Mouse (Mus musculus) cerebellum, adult 11 months (tissue): ENCODE data around the gene Prr5l.

Experiments used
- DNase-seq: peaks from one replicate; pipeline ENCODE4 v3.0.0; 2022

The Prr5l gene

DNA sequence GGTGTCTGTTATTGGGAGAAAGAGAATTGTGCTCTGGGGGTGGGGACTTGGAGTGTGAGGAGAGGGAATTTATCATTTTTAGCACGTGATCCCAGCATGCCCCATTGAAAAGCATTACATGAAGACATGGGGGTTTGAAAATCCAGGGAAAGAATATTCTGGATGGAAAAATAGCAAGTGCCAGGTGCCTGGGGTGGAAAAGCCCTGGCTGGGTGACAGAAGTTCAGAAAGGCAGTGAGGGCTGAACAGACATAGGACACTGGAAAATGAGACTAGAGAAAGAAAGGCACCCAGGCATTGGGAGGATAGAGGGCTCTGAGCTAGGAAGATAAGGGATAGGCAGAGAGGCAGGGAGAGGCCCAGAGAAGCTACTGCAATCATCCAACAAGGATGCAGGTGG, 62.0 kb downstream of the Prr5l start:
- DNase-seq: no peak

GRCm38 (mm10) chr2:101818986-101819764, 63.7 kb downstream of the Prr5l start:
- DNase-seq: no peak

GRCm38 (mm10) chr2:101816646-101817308, 66.0 kb downstream of the Prr5l start:
- DNase-seq: no peak

- no peak for DNase-seq
These were observed 67.4 kb downstream of the Prr5l start for GRCm38 (mm10) chr2:101815250-101815934.

GRCm38 (mm10) chr2:101814272-101814625, 68.6 kb downstream of the Prr5l start:
- no peak for DNase-seq

GRCm38 (mm10) chr2:101813581-101814271, 69.1 kb downstream of the Prr5l start:
- DNase-seq: no peak

DNA sequence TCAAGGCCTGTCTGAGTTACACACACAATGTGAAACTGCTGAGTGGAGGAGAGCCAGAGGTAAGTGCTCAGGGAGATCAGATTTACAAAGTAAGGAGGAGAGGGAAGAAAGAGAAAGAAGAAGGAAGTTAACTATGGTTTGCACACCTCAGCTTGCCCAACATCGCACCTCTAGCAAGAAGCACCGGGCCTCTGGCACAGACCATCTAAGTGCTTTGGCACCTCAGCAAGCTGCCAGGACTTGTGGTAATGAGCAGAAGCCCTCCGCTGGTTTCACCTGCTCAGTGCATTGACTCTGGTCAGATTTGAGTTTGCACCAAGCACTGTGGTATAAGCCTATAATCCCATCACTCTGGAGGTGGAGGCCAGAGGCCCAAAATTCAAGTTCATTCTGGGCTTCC, 70.9 kb downstream of the Prr5l start:
- DNase-seq: no peak

DNA sequence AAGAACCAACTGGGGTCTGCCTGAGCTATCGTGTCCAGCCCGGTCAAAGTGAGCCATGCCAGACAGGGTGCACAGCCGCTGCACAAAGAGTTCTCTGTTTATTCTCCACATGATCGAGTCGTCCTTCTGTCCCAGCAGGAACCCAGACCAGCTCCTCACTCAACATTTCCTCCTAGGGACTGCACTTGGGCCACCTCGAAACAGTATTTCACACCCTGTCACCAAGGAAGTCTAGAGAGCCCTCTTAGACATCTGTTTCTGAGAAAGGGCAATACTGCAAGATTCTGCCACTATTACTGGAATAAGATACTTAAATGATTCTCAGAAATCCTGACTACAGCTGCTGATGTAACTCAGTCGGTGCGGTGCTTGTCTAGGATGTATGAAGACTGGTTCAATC, 72.1 kb downstream of the Prr5l start:
- no peak for DNase-seq

GRCm38 (mm10) chr2:101809640-101810305, 73.1 kb downstream of the Prr5l start:
- no peak for DNase-seq

- DNase-seq: no peak
These were observed 75.1 kb downstream of the Prr5l start for GRCm38 (mm10) chr2:101807756-101808155.

- DNase-seq: no peak
These were observed 80.6 kb downstream of the Prr5l start for GRCm38 (mm10) chr2:101802240-101802639.

DNA sequence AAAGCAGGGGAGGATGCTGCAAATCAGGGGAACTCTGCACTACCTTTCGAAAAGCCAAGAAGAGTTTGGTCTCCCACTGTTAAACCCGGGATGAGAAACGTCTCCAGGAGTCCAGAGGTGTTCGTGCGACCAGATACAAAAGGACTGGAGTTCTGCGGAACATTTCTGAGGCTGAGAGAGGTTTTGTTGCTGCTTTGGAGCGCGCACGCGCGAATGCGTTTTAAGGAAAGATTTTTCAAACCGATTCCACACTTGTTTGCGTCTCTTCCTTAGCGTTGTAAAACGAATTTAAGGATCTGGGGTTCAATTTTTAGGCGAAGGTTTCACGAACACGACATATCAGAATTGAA, 85.0 kb downstream of the Prr5l start:
- no peak for DNase-seq

- no peak for DNase-seq
These were observed 85.5 kb downstream of the Prr5l start for GRCm38 (mm10) chr2:101797166-101797900.

DNA sequence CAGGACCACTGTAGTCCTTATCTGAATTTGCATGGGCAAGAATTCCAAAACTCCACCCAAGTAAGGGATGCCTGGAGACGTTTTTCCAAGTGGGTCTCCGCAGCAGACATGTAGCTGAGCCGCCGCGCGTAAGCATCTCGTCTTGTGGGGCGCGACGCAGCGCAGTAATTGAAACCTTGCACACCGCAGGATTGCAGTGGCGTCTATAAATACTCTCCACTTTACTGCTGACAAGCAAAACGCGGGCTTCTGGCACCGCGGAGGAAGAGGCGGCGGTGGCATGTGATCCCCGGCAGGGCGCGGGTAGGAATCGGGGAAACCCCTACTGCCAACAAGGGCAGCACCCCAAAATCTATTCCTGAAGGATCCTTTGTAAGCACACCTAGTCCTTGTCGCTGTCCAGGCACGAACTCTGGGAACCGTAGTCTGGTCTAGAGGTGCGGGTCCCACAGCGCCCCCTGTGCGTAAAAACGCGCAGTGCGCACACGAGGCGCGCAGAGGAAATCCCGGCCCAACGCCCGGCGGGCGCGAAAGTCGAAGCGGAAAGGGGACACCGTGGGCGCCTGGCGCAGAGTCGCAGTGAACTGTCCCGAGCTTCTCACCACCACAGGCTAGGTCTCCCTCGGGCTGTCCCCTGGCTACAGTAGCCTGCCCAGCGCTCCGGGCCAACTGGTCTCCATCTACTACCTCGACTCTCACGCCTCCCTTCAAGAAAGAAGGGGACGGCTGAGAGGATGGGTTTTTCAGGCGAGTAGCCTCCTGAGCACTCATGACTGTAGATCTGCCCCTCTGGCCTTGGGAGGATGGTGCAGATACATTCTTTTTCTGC, 86.3 kb downstream of the Prr5l start:
- DNase-seq: peak; percentile 8

GRCm38 (mm10) chr2:101792130-101792529, 90.7 kb downstream of the Prr5l start:
- DNase-seq: no peak

- DNase-seq: no peak
These were observed 99.6 kb downstream of the Prr5l start for GRCm38 (mm10) chr2:101783255-101783654.

- DNase-seq: no peak
These were observed 101.5 kb downstream of the Prr5l start for GRCm38 (mm10) chr2:101781357-101781777.

GRCm38 (mm10) chr2:101778080-101778479, 104.7 kb downstream of the Prr5l start:
- DNase-seq: no peak

- DNase-seq: no peak
These were observed 119.3 kb downstream of the Prr5l start for GRCm38 (mm10) chr2:101763503-101763902.

DNA sequence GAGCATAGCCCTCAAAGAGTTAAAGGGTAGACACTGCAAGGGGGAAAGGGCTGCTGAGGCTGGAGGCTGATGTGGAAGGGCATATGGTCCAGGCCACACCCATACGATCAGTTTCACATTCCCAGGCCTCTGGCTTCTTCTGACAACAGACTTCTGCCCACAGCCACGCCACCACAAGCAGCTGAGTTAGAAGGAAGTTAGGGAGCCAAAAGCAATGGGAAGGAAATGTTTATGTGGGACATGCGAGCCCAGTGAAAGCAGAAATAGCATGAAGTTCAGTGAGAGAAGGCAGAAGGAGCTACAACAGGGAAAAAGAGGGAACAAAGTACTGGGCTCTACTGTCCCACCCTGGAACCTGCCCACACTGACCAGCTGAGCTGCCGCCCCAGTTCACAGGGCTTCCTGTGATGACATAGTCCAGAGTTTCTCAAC, 119.9 kb downstream of the Prr5l start:
- no peak for DNase-seq

DNA sequence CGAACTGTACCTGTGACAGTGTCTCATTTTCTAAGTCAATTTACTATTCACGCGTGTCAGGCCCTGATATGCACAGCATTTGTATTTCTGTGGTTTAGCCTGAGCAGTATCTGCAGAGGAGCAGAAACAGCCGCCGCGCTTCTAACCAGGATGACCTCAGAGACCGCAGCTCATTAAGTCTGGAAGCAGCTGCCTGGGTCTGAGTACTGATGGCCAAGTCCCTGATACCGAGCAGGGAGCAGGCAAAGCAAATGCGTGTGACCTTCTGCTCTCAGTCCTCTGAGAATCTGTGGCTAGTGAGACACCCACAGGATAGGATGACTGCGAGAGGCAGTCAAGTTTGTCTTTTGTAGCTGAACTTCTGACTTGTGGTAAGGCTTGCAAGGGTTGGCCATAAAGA, 120.4 kb downstream of the Prr5l start:
- no peak for DNase-seq
